Mouse (Mus musculus) splenic B cell, adult 2 months (primary cell): ENCODE data around the gene Col11a2.

Source experiments
- DNase-seq: peaks from one replicate; pipeline ENCODE4 v3.0.0-alpha.2; 2011; ENCODE audit warnings: low read depth, low spot score
- H3K27me3 ChIP-seq: 2 replicates; pipeline ENCODE4 v1.6.1; 2012; ENCODE audit warnings: mild to moderate bottlenecking, low read length, moderate library complexity, mixed read lengths; ENCODE audit not compliant: control insufficient read depth, poor library complexity, insufficient read depth, severe bottlenecking
- H3K36me3 ChIP-seq: 2 replicates; pipeline ENCODE4 v1.6.1; 2012; ENCODE audit warnings: mild to moderate bottlenecking, low read length, moderate library complexity, mixed read lengths; ENCODE audit not compliant: control insufficient read depth, poor library complexity, insufficient read depth, severe bottlenecking

Gene Col11a2

GRCm38 (mm10) chr17:34072091-34072490 lies 32.9 kb downstream of the Col11a2 start:
- DNase-seq = peak; percentile 80
- H3K36me3 ChIP-seq = no peaks in the 10 kb centered on the region
- H3K27me3 ChIP-seq = no peaks in the 10 kb centered on the region

GRCm38 (mm10) chr17:34075271-34075670 lies 36.0 kb downstream of the Col11a2 start:
- no peaks in the 10 kb centered on the region for H3K27me3 ChIP-seq
- peak; percentile 89 for DNase-seq
- no peaks in the 10 kb centered on the region for H3K36me3 ChIP-seq

GRCm38 (mm10) chr17:34077549-34077948 lies 38.3 kb downstream of the Col11a2 start:
- Histone ChIP-seq H3K27me3 (no peaks in the 10 kb centered on the region), H3K36me3 (no peaks in the 10 kb centered on the region)
- peak; percentile 92 for DNase-seq

GRCm38 (mm10) chr17:34078148-34078547 lies 38.9 kb downstream of the Col11a2 start:
- Histone ChIP-seq H3K27me3 (no peaks in the 10 kb centered on the region), H3K36me3 (no peaks in the 10 kb centered on the region)
- DNase-seq = no peak

- no peaks in the 10 kb centered on the region for H3K36me3 ChIP-seq
- no peaks in the 10 kb centered on the region for H3K27me3 ChIP-seq
- no peak for DNase-seq
Observed at GRCm38 (mm10) chr17:34079002-34079401, 39.8 kb downstream of the Col11a2 start.

- H3K27me3 ChIP-seq = no peaks in the 10 kb centered on the region
- no peaks in the 10 kb centered on the region for H3K36me3 ChIP-seq
- DNase-seq = peak; percentile 86
Observed at GRCm38 (mm10) chr17:34079621-34080020, 40.4 kb downstream of the Col11a2 start.

- no peaks in the 10 kb centered on the region for H3K27me3 ChIP-seq
- DNase-seq = no peak
- no peaks in the 10 kb centered on the region for H3K36me3 ChIP-seq
Observed at GRCm38 (mm10) chr17:34083104-34083503, 43.9 kb downstream of the Col11a2 start.

- DNase-seq = no peak
- no peaks in the 10 kb centered on the region for H3K27me3 ChIP-seq
- no peaks in the 10 kb centered on the region for H3K36me3 ChIP-seq
Observed at GRCm38 (mm10) chr17:34087386-34087785, 48.1 kb downstream of the Col11a2 start.

GRCm38 (mm10) chr17:34088124-34088523 lies 48.9 kb downstream of the Col11a2 start:
- no peaks in the 10 kb centered on the region for H3K27me3 ChIP-seq
- no peak for DNase-seq
- no peaks in the 10 kb centered on the region for H3K36me3 ChIP-seq

- peak; percentile 83 for DNase-seq
- H3K36me3 ChIP-seq = peaks cover 14% of the 10 kb centered on the region
- no peaks in the 10 kb centered on the region for H3K27me3 ChIP-seq
Observed at GRCm38 (mm10) chr17:34090923-34091322, 51.7 kb downstream of the Col11a2 start.

GRCm38 (mm10) chr17:34092197-34092875 lies 53.1 kb downstream of the Col11a2 start, which contains the start of gene H2-Oa:
Gene H2-Oa (plus strand): TSS chr17:34092340.
- peaks cover 16% of the 10 kb centered on the region for H3K36me3 ChIP-seq
- H3K27me3 ChIP-seq = no peaks in the 10 kb centered on the region
- peak; percentile 80 for DNase-seq

GRCm38 (mm10) chr17:34093199-34093874 lies 54.1 kb downstream of the Col11a2 start:
- H3K27me3 ChIP-seq = no peaks in the 10 kb centered on the region
- no peak for DNase-seq

GRCm38 (mm10) chr17:34094283-34095035 lies 55.2 kb downstream of the Col11a2 start:
- Histone ChIP-seq H3K27me3 (no peaks in the 10 kb centered on the region), H3K36me3 (peaks cover 16% of the 10 kb centered on the region)
- peak; percentile 55 for DNase-seq

More at GRCm38 (mm10) chr17:34093199-34093874, 54.1 kb downstream of the Col11a2 start:
- peaks cover 16% of the 10 kb centered on the region for H3K36me3 ChIP-seq

- H3K36me3 ChIP-seq = peaks cover 16% of the 10 kb centered on the region
- no peak for DNase-seq
- no peaks in the 10 kb centered on the region for H3K27me3 ChIP-seq
Observed at GRCm38 (mm10) chr17:34096497-34097010, 57.3 kb downstream of the Col11a2 start.

- Histone ChIP-seq H3K36me3 (peaks cover 16% of the 10 kb centered on the region), H3K27me3 (no peaks in the 10 kb centered on the region)
- DNase-seq = peak; percentile 84
Observed at GRCm38 (mm10) chr17:34097272-34097671, 58.0 kb downstream of the Col11a2 start.
